Mouse (Mus musculus) ES-CJ7 (cell line): ENCODE results near the gene Cdkl2.
A peak's percentile ranks its signal among the peaks of the same experiment; 100 is the strongest.

Experiments used
- DNase-seq: peaks from one replicate; pipeline ENCODE4 v3.0.0; 2011; ENCODE audit warnings: low read depth, low spot score

The Cdkl2 gene

DNA sequence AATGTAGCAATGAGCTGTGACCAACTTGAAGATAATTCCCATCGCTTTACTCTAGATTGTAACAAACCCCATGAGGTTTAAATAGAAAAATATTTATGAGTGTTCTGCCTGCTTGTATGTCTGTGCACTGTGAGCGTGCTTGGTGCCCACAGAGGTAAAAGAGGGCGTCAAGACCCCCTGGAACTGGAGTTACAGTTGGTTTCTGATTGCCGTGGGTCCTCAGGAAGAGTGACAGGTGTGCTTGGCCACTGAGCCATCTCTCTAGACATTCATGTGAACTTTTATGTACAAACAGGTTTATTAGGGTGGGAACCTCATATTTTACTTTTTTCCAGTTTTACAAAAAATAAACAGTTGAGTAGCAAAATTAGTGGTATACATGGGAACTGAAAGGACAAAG is at the start of gene Cdkl2:
Cdkl2 (minus strand) TSS at position 101 of the 400 bp plus-strand sequence.
- DNase-seq, result no peak

- no peak for DNase-seq
Measured at GRCm38 (mm10) chr5:92087469-92087868, 43.8 kb upstream of the Cdkl2 start.

DNA sequence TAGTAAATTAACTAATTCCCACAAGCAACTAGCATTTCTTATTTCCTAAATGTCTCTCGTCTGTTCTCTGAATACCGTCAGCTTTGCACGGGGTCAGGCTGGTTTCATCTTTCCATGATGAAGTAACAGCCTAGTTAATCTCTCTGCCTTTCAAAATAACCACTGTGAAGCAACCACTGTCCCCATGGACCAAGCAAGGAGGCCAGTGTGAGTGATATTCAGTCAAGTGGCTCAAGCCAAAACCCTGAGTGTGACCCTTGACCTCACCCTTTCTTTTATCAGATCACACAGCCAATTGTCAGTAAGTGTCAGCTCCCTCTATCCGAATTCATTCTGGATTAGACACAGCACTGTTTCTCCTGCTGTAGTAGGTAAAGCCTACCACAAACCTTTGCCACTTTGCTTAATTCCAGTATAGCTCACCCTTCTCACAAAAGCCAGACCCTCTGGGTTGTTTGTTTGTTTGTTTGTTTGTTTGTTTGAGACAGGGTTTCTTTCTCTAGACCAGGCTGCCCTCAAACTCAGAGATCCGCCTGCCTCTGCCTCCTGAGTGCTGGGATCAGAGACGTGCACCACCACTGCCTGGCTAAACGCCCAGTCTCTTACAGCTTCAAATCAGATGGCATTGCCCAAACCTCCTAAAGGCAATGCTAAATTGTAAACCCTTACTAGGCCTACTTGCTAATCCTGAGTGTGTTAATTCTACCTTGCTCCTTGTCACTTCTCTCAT is 42.3 kb upstream of the Cdkl2 start:
- DNase-seq, result no peak

DNA sequence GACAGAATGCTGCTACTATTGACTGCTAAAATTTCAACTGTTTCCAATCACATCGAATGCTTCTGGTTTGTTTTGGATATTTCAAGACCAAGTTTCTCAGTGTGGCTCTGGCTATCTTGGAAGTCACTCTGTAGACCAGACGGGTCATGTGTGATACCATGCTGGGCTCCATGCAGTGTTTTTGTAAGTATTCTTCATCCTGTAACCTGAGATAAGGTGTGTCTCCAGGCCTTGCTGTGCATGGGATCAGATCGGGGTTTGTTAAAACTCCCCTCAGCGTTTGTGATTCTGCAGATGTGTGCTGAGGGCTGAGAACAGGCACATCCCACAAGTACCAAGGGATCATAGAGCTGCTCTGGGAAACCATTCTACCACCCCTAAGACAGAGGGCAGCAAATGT is 41.6 kb upstream of the Cdkl2 start:
- DNase-seq, result no peak

- DNase-seq, result peak; percentile 99
Measured at GRCm38 (mm10) chr5:92083417-92084038, 39.8 kb upstream of the Cdkl2 start, which contains the start of gene G3bp2. Gene G3bp2 (minus strand): TSS chr5:92083719.

DNA sequence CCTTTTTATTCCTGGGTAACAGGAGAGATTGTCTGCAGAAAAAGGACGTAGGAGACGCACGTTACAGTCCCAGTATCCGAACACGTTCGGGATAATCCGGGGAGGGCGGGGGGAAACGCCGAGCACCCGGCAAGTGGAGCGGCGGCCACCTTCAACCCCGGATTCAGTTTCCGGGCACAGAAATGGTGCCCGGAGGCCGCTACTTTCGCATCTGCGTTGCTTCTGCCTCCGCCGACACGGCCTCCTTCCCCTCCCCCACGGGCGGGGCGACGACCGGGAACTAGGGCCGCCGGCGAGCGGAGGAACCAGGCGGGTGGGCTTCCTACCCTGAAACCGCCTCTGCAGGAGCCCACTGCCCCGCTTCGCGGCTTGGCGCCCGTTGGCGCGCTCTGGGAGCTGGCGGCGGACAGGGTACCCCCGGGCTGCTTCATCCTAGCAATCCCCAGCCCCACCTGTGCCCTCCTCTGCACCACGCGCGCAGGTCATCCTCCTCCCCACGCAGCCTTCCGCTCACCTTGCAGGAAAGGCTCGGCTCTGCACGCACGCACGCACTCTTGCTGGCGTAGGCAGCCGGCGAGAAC is 39.2 kb upstream of the Cdkl2 start:
- no peak for DNase-seq

- no peak for DNase-seq
Measured at GRCm38 (mm10) chr5:92081326-92081725, 37.6 kb upstream of the Cdkl2 start.

DNA sequence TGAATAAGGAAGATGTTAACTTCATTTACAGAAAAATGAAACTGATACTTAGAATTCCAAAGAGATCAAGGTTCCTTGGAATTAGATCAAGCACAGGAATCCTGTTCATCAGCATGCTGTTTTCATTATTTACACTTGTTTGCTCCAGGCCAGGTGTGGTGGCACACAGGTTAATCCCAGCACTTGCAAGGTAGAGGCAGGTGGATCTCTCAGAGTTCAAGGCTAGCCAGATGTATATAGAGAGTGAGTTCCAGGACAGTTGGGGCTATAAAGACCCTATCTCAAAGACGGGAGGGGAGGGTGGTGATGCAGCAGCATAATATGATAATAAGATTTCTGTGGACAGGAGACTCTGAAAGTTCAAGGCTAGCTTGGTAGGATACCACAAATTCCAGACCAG is 36.7 kb upstream of the Cdkl2 start:
- DNase-seq, result peak; percentile 56

- no peak for DNase-seq
Measured at GRCm38 (mm10) chr5:92079304-92079703, 35.6 kb upstream of the Cdkl2 start.

DNA sequence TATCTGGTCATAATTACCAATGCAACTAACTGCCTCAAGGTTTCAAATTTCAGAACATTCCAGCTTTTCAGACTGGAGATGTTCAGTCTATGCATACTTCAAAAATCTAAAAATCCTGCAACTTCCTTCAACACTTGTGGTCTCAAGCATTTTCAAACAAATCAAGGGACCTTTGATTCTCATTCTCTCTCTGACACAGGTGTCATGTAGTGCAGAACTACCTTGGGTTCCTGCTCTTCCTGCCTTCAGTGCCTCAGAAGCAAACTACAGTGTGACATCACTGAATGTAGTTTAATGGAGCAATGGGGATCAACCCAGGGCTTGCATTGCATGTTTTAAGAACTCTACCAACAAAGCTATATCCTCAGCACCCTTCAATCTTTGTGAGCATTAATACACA is 35.1 kb upstream of the Cdkl2 start:
- no peak for DNase-seq

DNA sequence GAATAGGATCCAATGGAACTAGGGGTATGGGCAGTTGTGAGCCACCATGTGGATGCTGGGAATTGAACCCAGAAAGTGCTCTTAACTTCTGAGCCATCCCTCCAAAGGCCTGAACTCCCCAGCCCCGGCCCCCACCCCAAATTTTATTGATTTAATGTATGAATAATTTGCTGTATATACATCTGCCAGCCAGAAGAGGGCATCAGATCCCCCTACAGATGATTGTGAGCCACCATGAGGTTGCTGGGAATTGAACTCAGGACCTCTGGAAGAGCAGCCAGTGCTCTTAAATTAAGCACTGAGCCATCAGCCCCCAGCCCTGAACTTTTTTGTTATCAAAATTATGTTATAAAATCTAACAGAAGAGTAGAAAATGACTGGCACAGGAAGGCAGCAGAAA is 32.6 kb upstream of the Cdkl2 start:
- peak; percentile 48 for DNase-seq

DNA sequence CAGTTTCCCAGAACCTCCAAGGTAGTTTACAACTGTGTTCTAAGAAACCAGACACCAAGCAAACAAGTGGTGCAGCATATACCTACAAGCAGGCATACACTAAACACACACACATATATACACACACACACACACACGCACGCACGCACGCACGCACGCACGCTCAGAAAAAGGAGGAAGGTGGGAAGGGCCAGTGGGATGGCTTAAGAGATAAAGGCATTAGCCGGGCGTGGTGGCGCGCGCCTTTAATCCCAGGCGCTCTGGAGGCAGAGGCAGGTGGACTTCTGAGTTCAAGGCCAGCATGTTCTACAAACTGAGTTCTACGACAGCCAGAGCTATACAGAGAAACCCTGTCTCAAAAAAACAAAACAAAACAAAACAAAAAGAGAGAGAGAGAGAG is 30.4 kb upstream of the Cdkl2 start:
- DNase-seq, result peak; percentile 63

DNA sequence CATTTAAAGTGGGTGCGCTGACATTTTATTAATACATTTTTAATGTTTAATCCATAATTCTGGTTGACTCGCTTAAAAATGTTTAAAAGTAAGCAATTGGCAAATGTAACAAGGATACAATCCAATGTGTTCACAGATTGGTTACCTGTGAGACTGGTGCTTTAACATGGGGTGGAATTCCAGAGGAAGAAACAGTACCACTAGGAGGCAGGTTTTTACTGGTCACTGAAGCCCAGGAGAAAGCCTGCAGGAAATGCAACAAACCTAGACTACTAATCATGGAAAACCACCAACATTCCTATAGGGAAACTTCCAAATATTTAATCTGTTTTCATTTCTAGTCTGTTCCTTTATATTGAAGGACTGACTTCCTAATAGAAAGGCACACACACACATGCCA is 19.5 kb upstream of the Cdkl2 start:
- DNase-seq, result no peak

GRCm38 (mm10) chr5:92052866-92053265 is 9.2 kb upstream of the Cdkl2 start:
- DNase-seq, result no peak

- DNase-seq, result no peak
Measured at GRCm38 (mm10) chr5:92050419-92050818, 6.7 kb upstream of the Cdkl2 start.

DNA sequence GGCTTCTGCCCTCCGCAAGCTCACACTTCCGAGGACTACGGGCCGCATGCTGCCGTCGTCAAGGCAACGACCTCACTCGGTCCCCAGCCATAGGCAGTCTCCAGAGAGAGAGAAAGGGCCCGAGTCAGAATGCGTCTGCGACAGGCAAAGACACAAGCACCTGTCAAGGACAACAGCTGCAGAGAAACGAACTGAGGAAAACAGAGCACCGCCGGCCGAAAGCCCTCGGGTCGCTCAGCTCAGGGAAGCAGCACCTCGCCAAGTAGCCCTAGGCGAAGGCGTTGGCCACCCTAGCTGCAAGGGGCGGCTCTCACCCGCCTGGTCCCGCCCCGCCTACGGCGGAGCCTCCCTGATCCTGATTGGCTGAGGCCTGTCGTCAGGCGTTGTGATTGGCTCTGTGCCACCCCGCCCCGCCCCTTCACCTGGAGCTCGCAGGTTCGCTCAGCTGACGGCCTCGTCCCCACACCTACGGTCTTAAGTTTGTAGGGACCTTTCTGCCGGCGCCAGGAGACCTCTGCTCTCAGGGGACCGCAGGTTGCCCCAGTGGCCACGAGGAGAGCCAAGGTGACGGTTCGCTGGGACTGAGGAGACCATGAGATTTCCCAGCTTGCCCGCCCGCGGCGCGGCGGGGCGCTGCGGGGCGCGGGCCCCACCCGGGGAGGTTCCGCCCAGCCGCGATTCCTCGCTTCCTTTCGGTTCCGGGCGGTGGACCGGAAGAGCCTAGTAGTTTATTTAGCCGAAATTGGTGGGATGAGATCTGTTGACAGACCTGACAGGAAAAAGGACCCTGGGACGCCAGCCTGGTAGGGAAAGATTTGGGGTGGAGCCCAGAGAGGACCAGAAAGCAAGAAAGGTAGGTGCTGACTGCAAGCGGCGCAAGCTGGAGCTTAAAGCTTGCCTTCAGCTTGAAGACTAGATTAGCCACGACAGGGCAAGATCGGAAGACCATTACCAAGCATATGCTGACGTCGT is 1.0 kb downstream of the Cdkl2 start:
- peak; percentile 98 for DNase-seq

GRCm38 (mm10) chr5:92019960-92020359 is 23.7 kb downstream of the Cdkl2 start:
- no peak for DNase-seq

GRCm38 (mm10) chr5:92011756-92012155 is 31.9 kb downstream of the Cdkl2 start:
- no peak for DNase-seq

GRCm38 (mm10) chr5:92009827-92010226 is 33.9 kb downstream of the Cdkl2 start:
- no peak for DNase-seq

- no peak for DNase-seq
Measured at GRCm38 (mm10) chr5:92003011-92003410, 40.7 kb downstream of the Cdkl2 start.

GRCm38 (mm10) chr5:92000770-92001169 is 42.9 kb downstream of the Cdkl2 start:
- DNase-seq, result peak; percentile 28

- peak; percentile 82 for DNase-seq
Measured at GRCm38 (mm10) chr5:91994546-91994945, 49.1 kb downstream of the Cdkl2 start.
